Mouse (Mus musculus) NIH3T3 (cell line): ENCODE data around the gene Olfr821.
"Not testable (repeated sequence)": the region's sequence is repeated elsewhere in the genome, so short reads cannot be mapped to it uniquely, and the experiment has no call there.

Experiments used
- DNase-seq: peaks from one replicate; pipeline ENCODE4 v3.0.0-alpha.2; 2012; ENCODE audit warnings: low read depth

The Olfr821 gene

DNA sequence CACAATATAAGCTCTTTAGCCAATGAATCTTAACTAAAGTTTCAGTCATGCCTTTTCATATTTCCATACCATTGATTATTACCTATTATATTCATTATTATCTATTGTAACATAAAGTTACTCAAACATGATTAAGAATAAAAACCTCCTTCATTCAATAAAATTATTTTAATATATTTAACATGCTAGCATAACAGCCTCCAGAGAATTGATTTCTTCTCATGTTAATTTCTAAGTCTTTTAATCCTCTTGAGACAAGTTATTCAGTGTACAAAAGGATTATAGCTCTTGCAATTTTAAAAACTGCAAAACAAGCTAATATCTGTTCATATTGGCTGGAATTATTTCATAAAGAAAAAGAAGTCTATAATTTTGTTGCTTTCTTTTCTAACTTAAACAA lies at the start of gene Olfr821:
Gene Olfr821 (plus strand): TSS at position 301 of the 400 bp plus-strand sequence.
- no peak for DNase-seq

DNA sequence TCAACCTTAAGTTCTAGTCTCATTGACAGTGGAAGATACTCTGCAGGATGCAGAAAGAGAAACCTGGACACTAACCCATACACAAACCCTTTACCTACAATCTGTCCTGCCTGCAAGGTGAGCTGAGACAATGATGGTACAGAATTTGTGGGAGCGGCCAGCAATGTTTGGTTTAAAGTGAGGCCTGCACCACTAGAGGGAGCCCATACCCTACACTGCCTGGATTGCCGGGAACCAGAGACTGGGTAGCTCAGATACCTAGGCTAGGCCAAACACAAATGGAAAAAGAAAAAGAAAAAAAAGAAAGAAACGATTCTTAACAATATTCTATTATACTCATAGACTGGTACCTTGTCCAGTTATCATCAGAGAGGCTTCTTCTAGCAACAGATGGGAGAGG lies 48.3 kb upstream of the Olfr821 start:
- not testable (repeated sequence) for DNase-seq

DNA sequence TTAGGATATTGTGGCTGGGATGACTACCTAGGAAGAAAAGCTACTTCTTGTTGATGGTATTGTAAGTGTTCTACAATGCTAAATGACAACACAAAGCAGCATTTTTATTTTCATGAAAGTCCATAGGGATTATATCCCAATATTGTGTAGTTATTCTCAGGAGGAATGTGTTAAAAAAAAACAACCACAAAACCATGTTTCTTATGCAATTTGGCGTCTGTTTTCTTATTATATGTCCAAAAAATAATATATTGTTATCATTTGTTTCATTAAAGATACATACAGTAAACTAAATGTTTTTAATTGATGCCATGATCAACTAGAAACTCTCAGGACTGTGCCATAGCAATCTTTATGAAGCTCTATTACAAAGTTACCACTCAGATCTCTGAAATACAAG lies 45.2 kb upstream of the Olfr821 start, which contains the start of gene Gm10310:
Gene Gm10310 (minus strand): TSS at position 101 of the 400 bp plus-strand sequence.
- not testable (repeated sequence) for DNase-seq

DNA sequence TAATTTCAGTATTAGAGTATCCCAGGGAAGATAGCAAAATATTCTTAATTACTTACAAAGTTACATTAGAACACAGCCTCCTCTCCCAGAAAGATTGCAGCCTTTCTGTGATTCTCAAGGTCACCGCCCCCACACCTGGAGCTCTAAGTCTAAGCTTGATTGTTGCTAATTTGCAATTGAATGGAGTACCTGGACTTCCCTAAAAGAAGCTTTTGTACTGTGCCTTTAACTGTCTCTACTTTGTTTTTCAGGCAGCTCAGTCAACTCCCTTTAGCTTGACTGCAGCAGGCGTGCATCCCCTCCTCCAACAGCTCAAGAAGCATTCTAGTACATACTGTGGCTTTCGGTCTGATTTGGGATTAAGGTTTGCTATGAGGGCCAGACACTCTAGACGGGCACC lies 26.0 kb upstream of the Olfr821 start:
- not testable (repeated sequence) for DNase-seq

DNA sequence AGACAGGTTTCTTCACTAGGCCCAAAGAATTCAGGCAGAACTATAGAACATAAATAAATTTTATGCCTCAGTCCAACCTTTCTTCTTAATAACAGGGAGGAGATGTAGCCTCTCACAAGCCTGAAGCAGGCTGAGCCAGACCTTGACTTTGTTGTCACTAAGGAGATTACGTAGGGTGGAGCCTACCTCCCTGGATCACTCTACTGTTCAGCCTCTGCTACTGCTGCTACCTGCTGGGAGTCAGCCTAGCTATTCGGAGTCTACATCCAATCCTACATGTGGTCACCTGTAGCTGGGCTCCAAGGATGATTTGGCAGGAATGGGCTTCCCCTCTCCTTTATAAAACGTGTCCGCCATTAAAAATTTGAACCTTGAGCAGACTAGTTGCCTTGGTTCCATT lies 24.8 kb upstream of the Olfr821 start:
- not testable (repeated sequence) for DNase-seq

DNA sequence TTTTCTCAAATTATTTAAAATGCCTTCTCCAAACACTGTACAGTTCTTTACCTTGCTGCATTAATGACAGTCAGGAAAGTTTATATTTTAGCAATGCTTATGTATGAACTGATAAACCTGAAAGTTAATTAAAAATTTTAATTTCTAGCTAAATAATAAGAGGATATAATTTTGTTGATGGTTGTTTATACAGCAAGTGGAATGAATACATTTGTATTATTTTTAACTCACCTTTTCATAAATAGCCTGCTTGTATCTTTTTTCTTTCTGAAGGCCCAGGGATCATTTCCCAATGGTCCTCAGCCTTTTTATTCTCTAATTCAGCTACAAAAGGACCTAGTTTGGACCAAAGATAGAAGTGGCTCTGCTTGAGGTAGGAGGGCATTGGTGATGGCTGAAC lies 17.8 kb upstream of the Olfr821 start, which contains the start of gene Olfr820:
Gene Olfr820 (plus strand): TSS at position 301 of the 400 bp plus-strand sequence.
- DNase-seq = no peak

DNA sequence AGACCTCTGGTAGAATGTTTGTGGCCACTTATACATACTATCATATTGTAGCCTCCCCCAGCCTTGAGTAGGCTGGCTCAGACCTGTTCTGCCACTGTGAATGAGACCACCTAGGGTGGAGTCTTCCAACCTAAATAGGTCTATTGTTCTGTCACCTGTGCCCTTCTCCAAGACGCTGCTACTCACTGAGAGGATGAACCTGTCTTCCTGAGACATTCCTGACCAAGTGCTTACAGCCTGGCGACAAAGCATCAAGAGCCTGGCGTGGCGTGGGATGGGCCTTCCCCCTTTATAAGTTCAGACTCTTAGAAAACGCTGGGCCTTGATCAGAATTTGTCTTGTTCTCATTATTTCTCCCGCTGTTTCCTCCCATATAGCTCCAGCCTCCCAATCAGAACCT lies 6.9 kb downstream of the Olfr821 start:
- DNase-seq = no peak

DNA sequence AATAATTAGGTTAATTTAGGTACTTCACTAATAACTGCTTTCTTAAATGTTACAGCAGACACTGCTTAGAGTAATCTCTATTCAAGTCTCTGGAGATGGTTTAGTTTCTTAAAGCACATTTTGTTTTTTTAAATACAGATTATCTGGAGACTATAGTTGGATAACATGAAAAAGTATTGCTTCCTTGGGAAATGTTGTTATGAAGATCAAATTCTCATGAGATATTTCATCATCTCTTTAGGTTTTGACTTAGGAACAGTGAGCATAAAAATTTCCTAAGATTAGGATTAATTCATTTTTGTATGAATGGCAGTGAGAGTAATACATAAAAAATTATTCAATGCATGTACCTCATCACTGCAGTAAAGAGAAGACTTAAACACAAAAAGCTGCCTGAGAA lies 40.8 kb downstream of the Olfr821 start, which contains the start of gene Olfr822:
Gene Olfr822 (plus strand): TSS at position 301 of the 400 bp plus-strand sequence.
- no peak for DNase-seq
